Mouse (Mus musculus): Measurements from ENCODE around the gene Slc15a5. TPM values are rescaled to one million over a fixed set of nuclear protein-coding genes. Genes with fewer than 3 reads are reported as not detected.

The Slc15a5 gene
- total RNA-seq, 2 experiments from 2014 or later, result 1.0 to 2.4 TPM

DNA sequence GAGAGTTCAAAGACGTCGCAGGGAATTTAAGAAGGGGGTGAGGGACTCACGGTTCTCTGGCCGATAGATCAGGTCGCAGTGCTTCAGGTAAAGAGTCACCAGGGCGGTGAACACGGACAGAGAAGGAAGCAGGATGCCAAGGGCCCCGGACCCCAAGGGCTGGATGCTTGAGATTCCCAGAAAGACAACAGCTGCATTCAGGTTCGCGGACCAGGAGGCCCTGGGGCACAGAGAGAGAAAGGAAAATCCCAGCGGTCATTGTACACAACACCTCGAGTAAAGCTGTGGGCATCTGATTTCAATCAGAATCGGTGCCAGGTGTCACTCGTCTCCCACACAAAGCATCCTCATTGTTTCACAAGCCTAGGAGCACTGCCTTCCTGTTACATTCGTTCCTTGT lies 24.1 kb downstream of the Slc15a5 start:
- DNase-seq, result no peak

GRCm38 (mm10) chr6:138054956-138055355 lies 24.8 kb downstream of the Slc15a5 start:
- DNase-seq, result no peak

- DNase-seq, result no peak
Measured at GRCm38 (mm10) chr6:138054166-138054565, 25.6 kb downstream of the Slc15a5 start.

DNA sequence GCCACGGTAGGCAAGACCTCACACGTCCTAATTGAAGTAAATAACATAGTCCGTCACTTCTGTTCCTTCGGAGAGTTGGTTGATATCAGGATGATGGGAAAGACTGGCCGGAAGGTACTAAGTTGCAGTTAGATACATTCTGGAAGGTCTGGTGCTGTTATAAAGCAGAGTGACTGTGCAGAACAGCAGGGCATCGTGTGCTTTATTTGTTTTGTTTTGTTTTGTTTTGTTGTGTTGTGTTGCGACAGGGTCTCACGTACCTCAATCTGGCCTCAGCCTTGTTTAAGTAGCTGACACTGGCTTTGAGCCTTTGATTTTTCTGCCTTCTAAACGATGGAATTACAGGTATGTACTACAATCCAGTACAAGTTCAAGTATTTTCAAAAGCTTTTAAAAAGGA lies 26.0 kb downstream of the Slc15a5 start:
- no peak for DNase-seq

GRCm38 (mm10) chr6:138045364-138045763 lies 34.4 kb downstream of the Slc15a5 start:
- DNase-seq, result no peak

DNA sequence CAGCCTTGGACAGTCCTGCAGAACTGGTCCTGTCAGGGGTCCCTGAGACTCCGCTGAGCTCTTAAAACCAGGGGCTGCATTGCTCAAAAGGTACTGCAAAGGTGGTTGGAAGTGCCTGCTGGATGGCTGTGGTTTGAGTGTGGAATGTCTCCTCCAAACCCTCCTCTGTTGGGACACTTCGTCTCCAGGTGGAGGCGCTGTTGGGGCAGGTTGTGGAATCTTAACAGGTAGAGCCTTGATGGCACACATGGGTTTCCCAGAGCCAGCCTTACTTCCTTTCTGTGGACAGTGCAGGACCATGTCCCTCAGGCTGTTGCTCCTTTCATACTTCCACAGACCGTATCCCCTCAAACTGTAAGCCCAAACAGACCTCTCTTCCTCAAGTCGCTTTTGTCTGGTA lies 36.8 kb downstream of the Slc15a5 start:
- no peak for DNase-seq

- no peak for DNase-seq
Measured at GRCm38 (mm10) chr6:138041865-138042264, 37.9 kb downstream of the Slc15a5 start.

GRCm38 (mm10) chr6:138037587-138037986 lies 42.1 kb downstream of the Slc15a5 start:
- DNase-seq, result no peak

- no peak for DNase-seq
Measured at GRCm38 (mm10) chr6:138036891-138037290, 42.8 kb downstream of the Slc15a5 start.

DNA sequence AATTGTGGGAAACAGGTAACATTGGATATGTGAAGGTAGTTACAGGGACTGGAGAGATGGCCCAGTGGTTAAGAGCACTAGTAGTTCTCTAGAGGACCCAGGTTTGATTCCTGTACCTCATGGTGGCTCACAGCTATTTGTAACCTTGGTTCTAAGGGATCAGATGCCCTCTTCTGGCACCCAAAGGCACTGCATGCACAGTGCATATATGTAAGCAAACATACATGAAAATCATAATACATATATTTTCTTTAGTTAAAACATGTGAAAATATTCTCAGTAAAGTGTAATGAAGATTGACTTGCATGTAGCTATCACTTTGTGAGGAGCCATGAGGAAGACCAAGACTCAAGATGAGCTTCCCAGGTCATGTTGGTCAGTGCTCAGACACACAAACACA lies 62.8 kb downstream of the Slc15a5 start:
- no peak for DNase-seq

DNA sequence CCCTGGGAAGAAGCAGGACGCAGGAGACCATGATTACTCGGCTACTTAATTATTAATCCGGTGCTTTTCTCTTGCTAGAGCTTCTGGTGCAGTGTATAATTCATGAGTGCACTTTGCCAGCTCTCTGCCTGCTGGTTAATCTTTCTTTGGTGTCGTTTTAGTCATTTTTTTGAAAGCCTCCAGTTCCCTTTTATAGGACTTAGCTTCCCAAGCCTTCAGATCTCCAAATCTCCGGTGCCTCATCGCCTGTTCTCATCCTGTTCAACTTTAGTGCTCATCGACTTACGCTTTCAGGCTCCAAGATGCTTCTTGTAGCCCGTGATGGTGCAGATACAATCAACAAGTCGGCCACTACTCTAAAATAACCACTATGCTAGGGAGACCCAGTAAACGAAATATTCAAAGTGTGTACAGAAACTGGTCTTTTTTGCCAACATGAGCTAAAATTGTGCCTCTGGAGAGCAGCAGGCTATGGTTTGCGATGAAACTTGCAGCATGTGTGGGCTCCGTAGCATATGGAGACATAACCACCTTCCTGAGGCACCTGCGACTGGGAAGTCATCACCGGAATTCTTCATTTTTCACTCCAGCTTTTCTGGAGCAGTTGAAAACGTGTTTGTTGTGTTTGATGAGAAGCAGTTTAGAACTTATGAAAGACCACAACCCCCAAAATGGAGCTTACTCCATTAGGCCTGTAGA lies 64.6 kb downstream of the Slc15a5 start:
- no peak for DNase-seq

DNA sequence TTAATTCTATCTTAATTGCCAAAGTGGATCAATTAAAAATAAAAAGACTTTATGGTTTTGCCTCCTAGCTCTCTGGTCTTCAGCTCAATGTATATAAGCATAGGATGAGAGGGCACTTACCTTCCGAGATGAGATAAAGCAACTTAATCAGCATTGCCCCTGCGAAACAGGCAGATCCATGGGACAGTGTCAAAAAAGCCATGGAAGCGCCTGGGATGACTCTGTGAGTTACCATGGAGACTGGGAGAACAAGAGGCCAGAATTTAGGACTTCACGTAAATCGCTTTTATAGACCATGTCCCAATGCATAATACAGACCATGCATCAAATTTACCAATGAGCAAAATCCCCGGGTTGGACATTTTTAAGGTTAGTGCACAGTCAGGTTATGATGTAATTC lies 67.8 kb downstream of the Slc15a5 start:
- no peak for DNase-seq

GRCm38 (mm10) chr6:138007705-138008104 lies 72.0 kb downstream of the Slc15a5 start:
- no peak for DNase-seq

DNA sequence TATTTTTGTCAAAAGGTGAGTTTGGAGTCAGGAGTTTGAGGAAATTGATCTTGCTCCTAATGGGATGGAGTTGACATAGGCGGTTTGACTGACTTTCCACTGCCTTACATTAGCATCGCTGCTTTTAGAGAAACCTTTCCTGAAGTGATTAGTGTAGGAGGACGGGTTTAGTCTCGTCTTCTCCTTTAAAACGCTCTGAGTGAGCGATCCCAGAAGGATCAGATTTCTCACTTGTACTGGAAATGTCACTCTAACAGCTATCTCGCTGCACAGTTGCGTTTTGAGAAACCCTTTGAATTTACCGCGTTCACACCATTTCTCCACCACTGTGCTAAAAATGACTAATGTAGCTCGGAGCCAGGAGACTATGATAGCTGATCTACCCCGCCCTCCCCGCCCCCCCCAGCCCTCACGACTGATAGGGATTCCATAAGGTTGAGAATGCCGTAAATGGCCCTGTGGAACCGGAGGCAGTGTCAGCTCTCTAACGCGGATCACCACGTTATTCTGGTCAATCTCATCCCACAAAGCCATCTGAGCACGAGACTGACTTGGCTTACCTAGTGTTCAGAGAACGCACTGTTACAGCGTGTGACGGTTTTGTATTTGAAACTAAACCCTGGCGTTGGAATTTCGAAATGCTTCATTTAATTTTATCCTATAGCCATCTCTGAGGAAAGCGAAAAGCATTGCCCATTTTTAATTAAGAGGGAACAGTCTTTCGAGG lies 73.0 kb downstream of the Slc15a5 start:
- no peak for DNase-seq

- no peak for DNase-seq
Measured at GRCm38 (mm10) chr6:137989853-137990252, 89.9 kb downstream of the Slc15a5 start.

GRCm38 (mm10) chr6:137985169-137985568 lies 94.5 kb downstream of the Slc15a5 start:
- DNase-seq, result no peak

GRCm38 (mm10) chr6:137982195-137982737 lies 97.5 kb downstream of the Slc15a5 start:
- no peak for DNase-seq

DNA sequence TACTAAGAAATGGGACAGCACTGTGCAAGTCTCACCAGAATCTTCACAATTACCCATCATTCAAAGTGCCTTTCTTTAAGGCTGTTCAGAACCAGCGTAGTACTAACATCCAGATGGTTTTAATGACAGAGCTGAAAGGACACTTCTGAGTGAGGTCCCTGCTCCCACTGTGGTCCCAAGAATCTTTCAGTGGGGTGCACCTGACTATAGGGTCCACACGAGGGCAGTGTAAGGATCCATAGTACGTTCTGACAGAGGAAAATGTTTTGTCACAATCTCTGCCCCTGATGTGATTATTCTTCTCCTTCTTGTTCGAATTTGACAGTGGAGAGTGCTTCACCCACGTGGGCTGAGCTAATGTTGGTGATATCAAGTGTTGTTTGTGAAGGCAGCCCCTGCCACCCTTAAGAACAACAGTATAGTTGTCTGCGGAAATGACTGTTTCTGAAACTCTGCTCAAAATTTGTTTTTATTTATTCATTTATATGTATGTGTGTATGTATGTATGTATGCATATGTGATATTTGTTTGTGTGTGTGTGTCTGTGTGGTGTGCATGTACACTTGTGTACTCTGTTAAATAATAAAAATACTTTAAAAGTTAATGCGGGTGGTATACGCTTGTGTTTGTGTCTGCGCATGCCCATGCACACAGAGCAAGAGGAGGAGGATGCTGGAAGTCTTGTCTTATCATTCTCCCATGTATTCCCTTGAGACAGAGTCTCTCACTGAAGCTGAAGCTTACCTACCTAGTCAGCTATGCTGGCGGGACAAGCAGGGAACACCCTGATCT lies 98.6 kb downstream of the Slc15a5 start:
- no peak for DNase-seq

DNA sequence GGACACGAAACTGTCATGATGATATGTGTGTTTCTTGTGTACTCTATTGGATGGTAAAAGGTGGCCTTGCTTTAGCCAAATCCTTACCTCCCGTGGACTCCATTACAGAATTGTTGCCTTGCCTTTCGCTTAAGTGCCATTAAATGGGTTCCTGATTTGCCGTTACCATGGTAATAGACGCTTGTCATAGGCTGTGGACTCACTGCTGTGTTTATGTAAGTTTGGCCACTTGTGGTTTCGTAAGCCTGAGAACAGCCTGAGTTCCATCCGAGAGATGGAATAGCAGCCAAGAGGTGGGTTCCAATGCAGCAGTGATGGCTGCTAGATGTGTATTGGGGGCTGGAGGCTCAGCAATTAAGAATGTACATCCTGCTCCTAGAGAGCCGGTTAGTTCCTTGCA lies 99.3 kb downstream of the Slc15a5 start:
- no peak for DNase-seq

DNA sequence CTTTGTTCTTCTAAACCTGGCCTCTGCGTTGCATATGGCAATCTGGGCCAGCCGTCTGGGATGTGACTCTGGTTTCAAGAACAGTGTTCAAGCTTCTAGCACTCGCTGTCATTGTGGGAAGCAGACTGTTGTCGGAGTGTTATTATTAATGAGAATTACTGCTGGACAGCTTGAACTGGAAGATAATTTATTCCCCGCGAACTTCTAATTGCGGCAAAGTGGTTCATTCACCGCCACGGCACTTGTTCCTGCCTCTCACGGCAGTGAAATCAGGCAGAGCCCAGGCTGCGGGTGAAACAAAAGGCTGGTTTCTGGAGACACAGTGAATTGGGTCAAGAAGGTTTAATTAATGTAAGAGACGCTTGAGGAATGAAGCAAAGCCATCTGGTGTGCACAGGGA lies 99.9 kb downstream of the Slc15a5 start:
- no peak for DNase-seq

DNA sequence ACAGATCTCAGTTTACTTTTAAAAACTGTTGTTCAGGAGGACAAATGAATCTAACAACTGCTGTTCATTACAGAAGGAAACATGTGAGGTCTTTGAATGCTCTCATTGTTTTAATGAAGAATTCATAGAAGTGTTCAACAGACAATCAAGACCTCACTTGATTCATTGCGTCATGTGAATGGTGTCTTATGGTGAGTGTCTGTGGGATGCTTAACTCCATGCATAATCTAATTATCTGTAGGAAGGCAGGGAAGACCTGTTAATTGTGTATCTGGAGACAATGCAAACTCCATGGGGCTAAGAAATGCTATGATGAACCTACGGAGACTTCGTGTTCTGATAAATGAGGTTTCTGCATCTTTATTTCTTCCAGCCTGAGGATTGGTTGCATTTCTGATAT lies 103.7 kb downstream of the Slc15a5 start:
- no peak for DNase-seq

GRCm38 (mm10) chr6:137963703-137964102 lies 116.0 kb downstream of the Slc15a5 start:
- no peak for DNase-seq

- no peak for DNase-seq
Measured at GRCm38 (mm10) chr6:137962836-137963235, 116.9 kb downstream of the Slc15a5 start.

Measured in gastrocnemius, postnatal 25 days (tissue).